Mouse (Mus musculus): Measurements from ENCODE around the gene Trim27.

Gene Trim27

DNA sequence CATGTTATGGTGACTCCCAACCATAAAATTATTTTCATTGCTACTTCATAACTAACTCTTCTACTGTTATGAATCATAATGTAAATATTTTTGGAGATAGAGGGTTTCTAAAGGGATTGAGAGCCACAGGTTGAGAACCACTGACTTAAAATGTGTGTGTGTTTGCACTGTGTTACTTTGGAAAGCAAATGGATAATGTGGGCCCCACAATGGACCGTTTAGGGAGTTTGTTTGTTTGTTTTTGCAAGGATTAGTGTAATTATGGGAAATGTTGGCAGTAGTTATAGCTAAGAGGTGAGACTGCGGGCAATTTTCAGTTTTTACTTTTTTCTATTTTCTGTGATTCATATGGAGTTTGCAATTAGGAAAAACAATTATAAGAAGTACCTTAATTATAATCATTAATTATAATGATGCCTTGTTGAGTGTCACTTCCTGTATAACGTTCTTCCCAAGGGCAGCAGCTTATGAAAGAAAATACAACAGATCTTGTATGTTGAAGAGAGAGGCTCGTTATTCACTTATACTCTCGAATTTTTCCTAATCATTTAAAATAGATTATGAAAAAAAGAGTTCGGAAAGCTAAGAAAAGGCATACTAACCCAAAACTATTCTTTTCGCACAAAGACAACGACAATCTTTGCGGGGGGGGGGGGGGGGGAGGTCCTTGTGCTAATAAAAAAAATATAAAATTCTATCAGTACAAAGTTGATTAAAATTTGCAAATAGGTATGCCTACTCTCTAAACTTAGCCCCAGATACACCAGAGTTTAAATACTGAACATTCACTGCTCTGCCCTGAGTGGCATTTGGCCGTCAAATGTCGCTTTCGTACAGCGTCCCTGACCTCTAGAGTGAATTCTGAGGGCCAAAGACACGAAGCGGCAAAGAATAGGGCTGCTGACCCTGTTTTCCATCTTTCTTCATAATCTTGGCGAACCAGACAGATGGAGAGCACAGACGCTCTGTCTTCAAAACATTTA is 20.1 kb downstream of the Trim27 start:
- in situ Hi-C loops (cut with MboI; ENCODE audit: unreplicated experiment in 2 of 2) = loop anchor here (5.0 to 10.0 kb wide), 2 partner anchors 37 to 75 kb away; no protein-coding TSS in a partner anchor

DNA sequence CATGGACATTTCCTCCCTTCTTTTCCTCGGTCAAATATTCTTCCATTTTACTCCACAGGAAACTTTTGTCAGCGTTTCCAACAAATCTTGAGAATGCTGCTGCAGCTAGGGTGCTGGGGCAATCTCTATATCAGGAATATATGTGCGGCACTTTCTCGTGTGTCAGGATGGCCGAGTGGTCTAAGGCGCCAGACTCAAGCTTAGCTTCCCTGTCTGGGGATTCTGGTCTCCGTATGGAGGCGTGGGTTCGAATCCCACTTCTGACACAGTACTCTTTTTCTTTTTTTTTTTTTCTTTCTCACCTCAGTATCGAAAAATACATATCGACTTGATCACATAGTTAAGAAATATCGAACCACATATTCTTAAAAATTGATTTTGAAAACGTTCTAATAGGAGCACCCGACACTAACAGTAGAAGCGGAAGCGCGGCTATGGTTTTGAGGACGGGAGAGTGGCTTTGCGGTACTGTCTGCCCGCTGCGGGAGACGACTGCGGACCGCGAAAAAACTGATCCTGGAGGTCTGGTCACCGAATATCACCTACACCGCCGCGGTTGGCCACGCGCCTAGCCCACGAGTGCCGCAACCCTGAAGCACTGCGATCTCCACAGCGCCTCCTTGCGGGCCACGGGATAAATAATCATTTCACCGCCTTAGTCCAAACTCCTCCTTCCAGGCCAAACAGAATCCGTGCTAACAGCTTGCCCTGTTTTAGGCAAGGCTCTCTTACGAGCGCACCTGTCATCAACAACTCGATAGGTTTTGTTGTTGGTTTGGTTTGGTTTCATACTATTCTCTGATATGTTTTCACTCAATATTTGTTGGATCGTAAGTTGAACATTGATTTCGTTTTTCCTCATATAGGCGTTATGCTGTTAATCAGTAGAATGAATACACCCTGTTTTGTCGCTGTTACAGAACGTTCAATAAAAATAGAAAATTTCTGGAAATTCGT is 21.1 kb downstream of the Trim27 start:
- in situ Hi-C loops (cut with MboI; ENCODE audit: unreplicated experiment in 2 of 2) = loop anchor here (5.0 to 10.0 kb wide), 2 partner anchors 38 to 74 kb away; no protein-coding TSS in a partner anchor

DNA sequence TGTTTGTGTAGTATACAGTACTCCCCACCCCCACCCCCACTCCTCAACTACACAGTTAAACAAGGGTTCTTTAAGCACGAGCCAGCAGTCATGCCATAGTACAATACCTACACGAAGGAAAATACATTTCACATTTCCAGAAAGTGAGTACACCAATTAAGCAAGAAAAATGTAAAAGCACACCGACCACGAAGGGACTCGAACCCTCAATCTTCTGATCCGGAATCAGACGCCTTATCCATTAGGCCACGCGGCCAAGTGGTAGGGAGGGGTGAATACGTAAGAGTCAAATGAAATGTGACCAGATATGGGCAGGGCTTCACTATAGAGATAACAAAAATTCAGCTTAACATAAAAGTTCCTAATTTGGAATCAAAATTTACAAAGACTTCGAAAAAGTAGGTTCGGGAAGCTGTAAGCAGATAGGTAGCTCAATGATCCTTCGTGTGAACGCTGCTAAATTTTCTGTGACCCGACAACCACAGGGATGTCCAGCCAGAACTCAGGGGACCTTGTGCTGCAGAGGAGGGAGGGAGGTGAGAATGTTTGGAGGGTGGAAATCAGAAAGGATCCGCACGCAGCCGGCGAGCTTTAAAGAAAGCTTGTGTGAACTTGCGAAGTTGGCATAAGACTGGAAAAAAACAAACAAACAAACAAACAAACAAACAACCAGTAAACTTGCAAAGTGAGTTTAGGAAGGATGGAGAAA is 36.2 kb downstream of the Trim27 start:
- in situ Hi-C loops (cut with MboI; ENCODE audit: unreplicated experiment in 2 of 2) = no loop called here

DNA sequence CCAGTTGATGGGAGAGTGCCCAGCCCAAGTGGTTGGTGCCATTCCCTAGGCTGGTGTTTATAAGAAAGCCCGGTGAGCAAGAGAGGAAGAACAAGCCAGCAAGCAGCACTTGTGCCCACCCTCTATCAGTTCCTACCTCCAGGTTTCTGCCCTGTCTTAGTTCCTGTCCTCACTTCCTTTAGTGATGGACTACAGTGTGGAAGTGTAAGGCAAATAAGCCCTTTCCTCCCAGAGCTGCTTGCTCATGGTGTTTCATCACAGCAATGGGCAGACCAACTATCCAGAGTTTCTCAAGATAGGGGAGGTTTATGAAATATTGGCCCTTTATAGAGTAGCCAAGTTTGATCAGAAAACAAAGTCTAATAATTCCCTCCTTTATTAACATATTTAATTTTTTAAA is 37.5 kb downstream of the Trim27 start:
- in situ Hi-C loops (cut with MboI; ENCODE audit: unreplicated experiment in 2 of 2) = no loop called here

DNA sequence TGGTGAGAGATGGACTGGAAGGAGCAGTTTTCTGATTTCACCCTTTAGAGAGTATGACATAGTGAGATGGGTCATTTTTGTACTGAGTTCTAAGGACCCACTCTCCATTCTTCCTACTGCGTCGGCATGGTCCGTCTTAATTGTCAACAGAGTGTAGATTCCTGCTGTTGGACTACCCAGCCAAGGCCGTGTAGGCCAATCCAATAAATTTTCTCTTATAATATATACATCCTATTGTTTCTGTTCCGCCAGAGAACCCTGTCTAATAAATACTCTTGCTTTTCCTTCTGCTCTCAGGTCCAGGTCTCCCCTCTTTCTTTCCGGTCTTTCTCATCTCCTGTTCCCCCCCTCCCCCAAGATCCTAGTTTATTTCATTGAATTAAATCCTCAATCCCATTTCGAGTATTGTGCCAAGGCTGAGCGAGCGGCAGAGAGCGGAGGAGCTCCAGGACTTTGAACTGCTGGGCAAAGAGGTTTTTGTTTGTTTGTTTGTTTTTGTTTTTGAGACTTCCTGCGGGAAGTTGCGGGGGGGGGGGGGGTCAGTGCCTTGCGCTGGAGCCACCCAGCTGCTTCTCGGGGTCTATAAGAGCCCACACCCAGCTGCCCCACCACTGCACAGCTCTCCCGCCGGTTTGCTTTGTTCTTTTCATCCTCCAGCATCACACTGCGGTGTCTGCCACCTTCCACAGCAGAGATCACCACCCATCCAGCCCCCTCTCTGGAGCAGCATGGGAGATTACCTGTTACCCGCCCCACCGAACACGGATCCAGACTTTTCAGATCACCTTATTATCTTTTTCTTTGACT is 42.6 kb downstream of the Trim27 start:
- in situ Hi-C loops (cut with MboI; ENCODE audit: unreplicated experiment in 2 of 2) = loop anchor here in 1 of 2 experiments (10.0 kb wide), 1 partner anchor 267 kb away; no protein-coding TSS in a partner anchor

DNA sequence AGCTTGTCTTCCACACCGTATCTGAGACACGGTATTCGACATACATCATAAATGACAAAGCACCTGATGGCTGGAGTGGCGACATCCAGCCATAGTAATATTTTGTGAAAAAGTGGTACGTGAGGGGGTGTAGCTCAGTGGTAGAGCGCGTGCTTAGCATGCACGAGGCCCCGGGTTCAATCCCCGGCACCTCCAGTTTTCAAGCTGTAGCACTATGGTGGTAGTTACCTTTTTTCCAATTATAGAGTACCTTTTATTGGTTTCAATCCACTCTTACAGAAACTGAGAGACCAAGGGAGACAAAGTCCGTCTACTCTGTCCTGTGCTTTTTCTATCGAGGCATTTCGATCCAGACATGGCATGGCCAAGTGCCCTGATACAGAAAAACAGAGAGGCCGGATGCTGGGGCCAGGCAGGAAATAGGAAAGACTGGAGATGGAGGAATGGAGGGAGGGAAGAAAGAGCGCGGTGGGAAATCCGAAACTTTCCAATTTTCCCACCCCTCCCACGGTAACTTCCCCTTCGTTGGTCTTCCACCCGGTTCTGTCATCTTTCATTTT is 43.3 kb downstream of the Trim27 start:
- in situ Hi-C loops (cut with MboI; ENCODE audit: unreplicated experiment in 2 of 2) = loop anchor here in 1 of 2 experiments (10.0 kb wide), 1 partner anchor 268 kb away; no protein-coding TSS in a partner anchor

DNA sequence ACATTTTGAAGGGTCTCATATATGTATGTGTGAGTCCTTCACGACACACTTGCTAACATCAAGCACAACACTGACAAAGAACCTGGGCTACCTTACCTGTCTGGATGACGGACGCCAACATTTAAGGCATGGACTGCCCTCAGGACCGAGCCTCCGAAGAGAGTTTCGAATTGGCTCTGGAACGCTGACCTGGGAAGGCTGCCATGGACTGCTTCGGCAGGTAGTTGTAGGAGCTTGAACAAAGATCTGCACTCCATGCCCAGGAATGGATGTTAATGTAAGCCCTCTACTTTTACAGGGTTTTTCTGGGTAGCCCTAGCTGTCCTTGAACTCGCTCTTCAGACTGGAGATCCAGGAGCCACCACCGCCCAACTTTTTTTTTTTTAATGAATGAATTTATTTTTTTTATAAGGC is 44.0 kb downstream of the Trim27 start:
- in situ Hi-C loops (cut with MboI; ENCODE audit: unreplicated experiment in 2 of 2) = loop anchor here in 1 of 2 experiments (10.0 kb wide), 1 partner anchor 268 kb away; no protein-coding TSS in a partner anchor

DNA sequence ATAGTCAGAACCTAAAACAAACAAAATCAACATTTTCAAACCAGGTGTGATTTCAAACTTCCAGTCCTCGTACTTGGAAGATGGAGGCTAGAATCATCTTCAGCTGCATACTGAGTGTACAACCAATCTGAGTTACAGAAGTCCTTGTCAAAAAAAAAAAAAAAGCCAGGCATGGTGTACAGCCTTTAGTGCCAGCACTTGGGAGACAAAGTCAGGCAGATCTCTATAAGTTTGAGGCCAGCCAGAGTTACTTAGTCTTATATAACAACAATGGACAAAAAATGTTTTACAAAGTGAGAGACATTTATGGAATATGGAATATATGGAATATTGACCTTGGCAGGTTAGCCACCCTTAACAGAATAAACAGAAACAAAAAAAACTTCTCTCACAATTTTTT is 45.1 kb downstream of the Trim27 start:
- in situ Hi-C loops (cut with MboI; ENCODE audit: unreplicated experiment in 2 of 2) = loop anchor here in 1 of 2 experiments (10.0 kb wide), 1 partner anchor 270 kb away; no protein-coding TSS in a partner anchor

DNA sequence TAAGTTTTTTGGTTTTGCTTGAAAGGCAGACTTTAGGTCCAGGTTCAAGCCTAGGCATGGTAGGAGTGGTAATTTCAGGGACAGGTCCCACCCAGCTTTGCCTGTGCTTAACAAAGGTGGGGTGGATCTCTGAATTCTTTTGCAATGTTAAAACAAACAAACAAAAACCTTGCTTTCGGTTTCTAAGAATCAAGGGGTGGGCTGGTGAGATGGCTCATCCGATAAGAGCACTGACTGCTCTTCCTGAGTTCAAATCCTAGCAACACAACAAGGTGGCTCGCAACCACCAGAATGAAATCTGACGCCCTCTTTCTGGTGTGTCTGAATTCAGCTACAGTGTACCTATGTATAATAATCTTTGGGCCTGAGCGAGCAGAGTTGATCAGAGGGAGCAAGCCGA is 46.0 kb downstream of the Trim27 start:
- in situ Hi-C loops (cut with MboI; ENCODE audit: unreplicated experiment in 2 of 2) = loop anchor here in 1 of 2 experiments (10.0 kb wide), 1 partner anchor 270 kb away; no protein-coding TSS in a partner anchor

DNA sequence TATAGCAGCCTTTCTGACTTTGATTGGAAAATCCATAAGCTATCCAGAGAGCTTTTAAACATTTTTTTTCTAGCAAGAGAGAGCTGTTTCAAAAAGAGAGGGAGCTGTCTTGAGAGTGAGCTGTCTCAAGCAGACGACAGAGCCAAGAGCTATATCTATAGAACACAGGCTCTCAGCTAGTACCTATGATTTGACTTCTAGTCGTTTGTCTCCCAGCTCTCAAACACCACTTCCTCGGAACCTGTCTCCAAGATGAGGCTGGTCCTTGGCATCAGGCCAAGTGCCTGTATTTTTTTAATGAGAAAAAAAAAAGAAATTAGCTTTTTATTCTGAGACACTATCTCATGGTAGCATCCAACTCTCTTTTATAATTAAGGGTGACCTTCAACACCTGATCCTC is 46.8 kb downstream of the Trim27 start:
- in situ Hi-C loops (cut with MboI; ENCODE audit: unreplicated experiment in 2 of 2) = loop anchor here in 1 of 2 experiments (10.0 kb wide), 1 partner anchor 271 kb away; no protein-coding TSS in a partner anchor

DNA sequence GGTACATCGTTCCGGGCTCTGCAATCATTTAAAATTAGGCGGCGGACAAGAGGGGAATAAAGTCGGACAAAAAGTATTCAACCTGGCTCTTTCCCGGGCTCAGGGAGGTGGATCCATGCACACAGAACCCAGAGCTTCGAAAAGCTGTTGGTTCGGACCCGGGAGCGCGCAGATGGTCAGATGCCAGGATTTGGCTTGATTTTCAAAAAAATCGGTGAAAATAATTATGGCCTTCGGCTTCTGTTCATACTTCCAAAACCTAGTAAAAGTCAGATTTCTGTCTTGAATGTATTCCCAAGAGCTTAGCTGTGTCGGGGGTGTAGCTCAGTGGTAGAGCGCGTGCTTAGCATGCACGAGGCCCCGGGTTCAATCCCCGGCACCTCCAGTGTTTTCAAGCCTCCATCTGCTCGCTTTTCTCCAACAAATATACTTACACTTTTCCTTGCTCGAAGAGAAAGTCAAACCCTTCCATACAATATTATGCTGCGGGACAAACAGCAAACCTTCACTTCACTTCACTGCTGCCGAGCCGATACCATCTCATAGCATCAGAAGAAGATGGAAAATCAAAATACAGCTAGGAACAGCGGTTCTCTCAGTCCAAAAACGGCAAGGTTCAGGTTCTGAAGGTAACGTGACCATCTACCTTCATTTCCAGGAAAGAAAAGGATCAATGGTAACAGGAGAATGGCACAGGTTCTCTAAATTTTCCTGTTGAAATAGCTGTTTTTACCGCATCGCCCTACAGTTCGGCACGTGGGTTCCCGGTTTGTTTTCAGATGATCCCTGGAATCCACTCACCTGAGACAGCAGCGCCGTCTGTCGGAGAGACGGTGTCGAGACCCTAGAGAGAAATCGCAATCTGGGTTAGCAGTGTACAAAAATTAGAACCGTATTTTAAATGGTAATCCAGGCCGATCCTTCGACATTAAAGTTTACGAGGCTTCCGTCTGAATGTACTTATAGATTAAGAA is 54.8 kb downstream of the Trim27 start:
- in situ Hi-C loops (cut with MboI; ENCODE audit: unreplicated experiment in 2 of 2) = loop anchor here in 1 of 2 experiments (10.0 kb wide), 2 partner anchors 289 to 919 kb away; no protein-coding TSS in a partner anchor

DNA sequence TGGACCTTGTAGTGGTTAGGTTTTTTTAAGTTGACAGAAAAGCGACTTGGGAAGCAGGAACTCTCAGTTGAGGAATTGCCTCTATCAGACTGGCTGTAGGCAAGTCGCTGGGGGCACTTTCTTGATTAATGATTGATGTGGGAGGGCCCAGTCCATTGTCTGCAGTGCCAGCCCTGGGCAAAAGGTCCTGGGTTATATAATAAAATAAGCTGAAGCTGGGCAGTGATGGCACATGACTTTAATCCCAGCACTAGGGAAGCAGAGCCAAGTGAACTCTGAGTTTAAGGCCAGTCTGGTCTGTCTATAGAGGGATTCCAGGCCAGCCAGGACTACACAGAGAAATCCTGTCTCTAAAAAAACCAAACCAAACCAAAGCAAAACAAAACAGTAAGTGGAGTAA is 57.5 kb downstream of the Trim27 start:
- in situ Hi-C loops (cut with MboI; ENCODE audit: unreplicated experiment in 2 of 2) = loop anchor here in 1 of 2 experiments (10.0 kb wide), 2 partner anchors 292 to 922 kb away; no protein-coding TSS in a partner anchor

DNA sequence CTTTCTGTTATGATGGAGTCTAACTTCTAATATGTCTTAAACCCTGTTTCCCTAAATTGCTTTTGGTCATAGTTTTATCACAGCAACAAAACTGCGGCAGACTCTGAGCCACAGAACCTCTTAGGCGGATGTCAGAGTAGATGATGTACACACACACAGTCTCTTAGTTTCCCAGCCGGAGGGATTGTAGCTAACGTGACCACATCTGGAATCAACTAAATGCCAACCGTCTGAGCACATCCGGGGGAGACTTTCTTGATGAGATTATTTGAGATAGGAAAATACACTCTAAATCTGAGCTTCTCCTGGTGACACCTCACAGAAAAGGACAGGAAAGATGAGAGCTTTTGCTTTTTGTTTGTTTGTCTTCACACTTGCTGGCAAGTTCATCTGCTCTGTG is 57.9 kb downstream of the Trim27 start:
- in situ Hi-C loops (cut with MboI; ENCODE audit: unreplicated experiment in 2 of 2) = loop anchor here in 1 of 2 experiments (10.0 kb wide), 2 partner anchors 292 to 922 kb away; no protein-coding TSS in a partner anchor

DNA sequence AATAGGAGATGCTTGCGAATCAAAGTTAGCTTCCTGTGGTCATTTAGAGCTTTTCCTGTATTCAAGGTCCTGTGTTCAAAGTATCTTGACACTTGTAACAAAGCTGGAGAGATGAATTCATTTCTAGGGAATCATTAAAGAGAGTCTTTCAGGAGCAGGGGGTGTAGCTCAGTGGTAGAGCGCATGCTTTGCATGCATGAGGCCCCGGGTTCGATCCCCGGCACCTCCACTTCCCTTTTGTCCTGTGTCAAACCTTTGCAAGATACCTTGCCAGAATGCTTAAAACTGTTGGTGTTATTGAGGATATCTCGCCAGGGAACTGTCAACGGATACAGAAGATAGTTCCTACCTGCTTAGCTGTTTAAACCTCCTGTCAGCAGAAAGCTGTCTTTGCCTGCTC is 61.5 kb downstream of the Trim27 start:
- in situ Hi-C loops (cut with MboI; ENCODE audit: unreplicated experiment in 2 of 2) = no loop called here

DNA sequence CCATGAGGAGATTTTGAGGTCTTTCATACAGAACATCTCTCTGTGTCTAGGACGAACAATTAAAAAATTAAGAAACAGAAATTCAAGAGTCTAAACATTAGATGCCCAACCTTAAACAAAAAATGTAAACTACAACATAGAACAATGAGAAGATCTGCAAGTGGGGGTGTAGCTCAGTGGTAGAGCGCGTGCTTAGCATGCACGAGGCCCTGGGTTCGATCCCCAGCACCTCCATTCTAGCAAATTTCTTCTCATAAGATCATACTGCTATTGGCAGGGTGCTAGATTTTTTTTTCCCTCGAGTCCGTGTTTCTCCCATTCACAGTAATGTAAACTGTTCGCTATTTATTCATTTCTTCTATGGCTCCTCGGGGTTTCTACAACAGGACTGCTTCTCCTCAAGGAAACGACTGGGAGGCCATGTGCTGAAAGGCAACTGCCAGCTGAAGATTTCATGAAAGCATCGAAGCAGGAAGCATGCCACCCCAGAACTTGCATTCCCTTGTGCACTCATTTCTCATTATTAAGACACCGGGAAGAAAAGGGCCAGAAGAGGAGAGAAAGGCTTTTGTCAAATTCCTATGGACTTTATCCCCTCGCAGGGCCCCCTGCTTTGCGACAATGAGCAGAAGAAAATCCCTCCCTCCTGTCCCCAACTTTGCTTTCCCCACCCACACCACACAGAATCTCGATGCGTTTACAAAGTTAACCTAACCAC is 63.3 kb downstream of the Trim27 start:
- in situ Hi-C loops (cut with MboI; ENCODE audit: unreplicated experiment in 2 of 2) = no loop called here

DNA sequence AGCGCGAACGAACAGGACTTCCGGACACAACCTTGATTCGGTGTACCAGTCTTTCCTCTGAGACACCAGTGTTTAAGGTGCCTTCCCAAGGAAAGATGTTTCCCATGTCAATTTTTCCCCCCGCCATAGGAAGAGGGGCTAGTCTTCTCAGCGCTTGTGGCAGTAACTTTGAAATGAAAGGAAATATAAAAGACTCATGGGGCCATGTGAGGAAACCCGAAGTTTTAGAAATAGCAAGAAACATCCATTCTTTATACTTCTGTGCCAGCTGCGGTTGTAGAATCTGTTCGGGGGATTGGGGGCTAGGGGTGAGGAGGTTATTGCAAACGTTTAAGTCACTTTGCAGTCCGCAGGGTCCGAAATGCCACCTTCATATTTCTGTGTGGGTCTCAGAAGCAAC is 64.0 kb downstream of the Trim27 start:
- in situ Hi-C loops (cut with MboI; ENCODE audit: unreplicated experiment in 2 of 2) = no loop called here

DNA sequence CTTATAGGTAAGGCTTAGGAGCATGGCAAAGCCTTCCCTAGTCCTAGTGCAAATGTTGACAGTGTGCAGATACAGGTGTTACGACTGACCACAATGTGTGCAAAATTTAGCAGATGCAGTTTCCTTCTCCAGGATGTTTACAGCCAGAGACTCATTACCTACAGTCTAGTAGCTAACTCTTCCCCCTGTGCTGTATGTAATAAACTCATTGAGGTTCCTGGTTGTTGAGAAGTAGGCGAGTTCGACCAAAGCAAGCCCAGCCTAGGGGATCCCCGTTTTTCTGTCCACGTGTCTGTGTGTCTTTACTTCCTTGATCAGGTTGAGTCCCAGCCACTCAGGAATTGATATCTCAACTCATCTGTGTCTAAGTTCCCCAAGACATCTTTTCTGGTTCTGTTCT is 64.8 kb downstream of the Trim27 start:
- in situ Hi-C loops (cut with MboI; ENCODE audit: unreplicated experiment in 2 of 2) = no loop called here

Measured in v-Abl transformed pro-B cells (cell line).